Mouse (Mus musculus) kidney, adult 2 months (tissue): ENCODE data around the gene Tspyl2. TPM values are rescaled to one million over a fixed set of nuclear protein-coding genes. Genes with fewer than 3 reads are reported as not detected.
"Not testable (repeated sequence)": the region's sequence is repeated elsewhere in the genome, so short reads cannot be mapped to it uniquely, and the experiment has no call there.

Source experiments
- DNase-seq: peaks from one replicate; pipeline ENCODE4 v3.0.0; 2021
- H3K27ac ChIP-seq: fragments of 200-500 bp; 2 replicates; pipeline ENCODE4 v1.5.1; 2012; ENCODE audit warnings: low read depth, low read length, control low read depth, inconsistent platforms; ENCODE audit not compliant: insufficient read depth
- H3K27me3 ChIP-seq: fragments of 200-500 bp; replicated peaks from 2 replicates; pipeline ENCODE4 v1.6.1; 2012; ENCODE audit warnings: mild to moderate bottlenecking, moderate library complexity, low read length, inconsistent platforms; ENCODE audit not compliant: control insufficient read depth, insufficient read depth
- H3K36me3 ChIP-seq: fragments of 200-500 bp; 2 replicates; pipeline ENCODE4 v1.6.1; 2012; ENCODE audit warnings: mild to moderate bottlenecking, moderate library complexity, low read length, inconsistent platforms; ENCODE audit not compliant: control insufficient read depth, insufficient read depth
- H3K4me1 ChIP-seq: fragments of 200-500 bp; 2 replicates; pipeline ENCODE4 v1.6.1; 2011; ENCODE audit warnings: low read length; ENCODE audit not compliant: control insufficient read depth, insufficient read depth
- H3K4me3 ChIP-seq: fragments of 200-500 bp; 2 replicates; pipeline ENCODE4 v1.5.1; 2011; ENCODE audit warnings: mild to moderate bottlenecking, low read depth, low read length, control low read depth; ENCODE audit not compliant: insufficient read depth
- CTCF ChIP-seq: fragments of 200-500 bp; conservative IDR thresholded peaks from 2 replicates; pipeline ENCODE4 v1.5.1; 2011; ENCODE audit warnings: low read depth, mild to moderate bottlenecking, control low read depth, low read length, moderate library complexity, mixed read lengths; ENCODE audit not compliant: insufficient read depth, insufficient read length
- POLR2A ChIP-seq: fragments of 200-500 bp; IDR thresholded peaks from one replicate; pipeline ENCODE4 v1.6.1; 2011; ENCODE audit warnings: low read depth, low read length, control low read depth
- WGBS: fragments of 180-500 bp; shearing (Covaris S2); methylation state at CpG from one replicate; pipeline ENCODE4 v1.1.7; 2018; 5-methylcytosine and 5-hydroxymethylcytosine counted together
- polyA plus RNA-seq: library from polyadenylated mRNA; depleted of rRNA; stranded (reverse); fragments of >200 nt; gene quantifications from 2 replicates; pipeline ENCODE4 v1.2.3, GENCODE M21; 2012; rRNA removed

The Tspyl2 gene
- polyA plus RNA-seq, 1 experiment: 16.5 TPM

GRCm38 (mm10) chrX:152323584-152323983 lies 18.6 kb downstream of the Tspyl2 start:
- 100% methylated on average over 1 of the region's 1 CpGs for WGBS
- no peak for TF ChIP-seq POLR2A
- TF ChIP-seq CTCF: no peak
- Histone ChIP-seq H3K4me1 (no peaks in the 10 kb centered on the region), H3K27me3 (no peaks in the 10 kb centered on the region), H3K36me3 (no peaks in the 10 kb centered on the region), H3K27ac (no peak overlapping the region), H3K4me3 (no peak overlapping the region)
- no peak for DNase-seq

DNA sequence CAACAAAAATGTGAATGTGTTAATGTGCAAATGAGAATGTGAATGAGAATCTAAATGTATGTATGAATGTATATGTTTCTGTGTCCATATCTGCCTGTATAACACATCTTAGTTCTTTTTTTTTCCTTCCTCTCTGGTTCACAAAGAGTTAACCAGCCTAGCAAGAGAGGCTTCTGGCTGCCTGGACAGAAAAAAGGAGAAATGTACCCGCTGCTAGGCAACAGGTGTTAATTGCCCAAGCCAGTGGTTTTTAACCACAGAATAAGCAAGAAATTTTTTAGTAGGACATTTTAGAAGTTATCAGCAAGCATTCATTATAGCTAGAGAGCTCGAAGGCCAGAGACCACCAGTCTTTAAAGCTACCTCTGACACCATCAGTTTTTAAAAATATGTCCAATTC lies 19.4 kb downstream of the Tspyl2 start:
- WGBS: 56% methylated on average over 2 of the region's 2 CpGs
- no peaks in the 10 kb centered on the region for H3K27me3 ChIP-seq
- DNase-seq: no peak

GRCm38 (mm10) chrX:152320535-152320934 lies 21.7 kb downstream of the Tspyl2 start:
- TF ChIP-seq POLR2A (no peak), CTCF (no peak)
- no peaks in the 10 kb centered on the region for H3K27me3 ChIP-seq
- 86% methylated on average over 4 of the region's 4 CpGs for WGBS
- H3K4me1 ChIP-seq: no peaks in the 10 kb centered on the region
- DNase-seq: no peak
- no peaks in the 10 kb centered on the region for H3K36me3 ChIP-seq
- no peak overlapping the region for H3K27ac ChIP-seq
- H3K4me3 ChIP-seq: no peak overlapping the region

More for the DNA sequence above, 19.4 kb downstream of the Tspyl2 start:
- no peaks in the 10 kb centered on the region for H3K36me3 ChIP-seq
- H3K27ac ChIP-seq: no peak overlapping the region
- H3K4me3 ChIP-seq: no peak overlapping the region
- H3K4me1 ChIP-seq: no peaks in the 10 kb centered on the region
- no peak for TF ChIP-seq POLR2A
- no peak for TF ChIP-seq CTCF

- no peaks in the 10 kb centered on the region for H3K27me3 ChIP-seq
Measured at GRCm38 (mm10) chrX:152307942-152308341, 34.3 kb downstream of the Tspyl2 start.

DNA sequence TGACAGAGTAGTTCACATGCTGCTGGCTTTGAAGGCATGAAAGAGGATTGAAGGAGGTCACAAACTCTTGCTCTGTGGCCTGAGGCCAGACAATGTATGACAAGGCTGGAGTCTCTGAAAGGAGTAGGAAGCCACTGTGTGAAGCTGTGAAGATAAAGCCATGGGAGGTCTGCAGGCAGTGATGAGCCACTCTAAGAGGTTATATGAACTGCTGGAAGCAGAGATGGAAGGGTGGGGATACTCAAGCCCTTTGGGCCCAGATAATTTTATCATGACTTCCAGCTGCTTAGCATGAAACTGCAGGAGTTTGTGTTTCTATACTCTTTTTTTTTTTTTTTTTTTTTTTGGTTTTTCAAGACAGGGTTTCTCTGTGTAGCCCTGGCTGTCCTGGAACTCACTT lies 34.9 kb downstream of the Tspyl2 start:
- H3K4me3 ChIP-seq: no peak overlapping the region
- DNase-seq: no peak
- H3K27me3 ChIP-seq: no peaks in the 10 kb centered on the region
- no peaks in the 10 kb centered on the region for H3K36me3 ChIP-seq
- no peak for TF ChIP-seq CTCF
- no peaks in the 10 kb centered on the region for H3K4me1 ChIP-seq
- H3K27ac ChIP-seq: no peak overlapping the region

More at GRCm38 (mm10) chrX:152307942-152308341, 34.3 kb downstream of the Tspyl2 start:
- peak; percentile 6 for DNase-seq
- TF ChIP-seq POLR2A (no peak), CTCF (peak; percentile 35; the same call in 1 of the 2 replicates)
- Histone ChIP-seq H3K36me3 (no peaks in the 10 kb centered on the region), H3K27ac (no peak overlapping the region), H3K4me3 (no peak overlapping the region), H3K4me1 (no peaks in the 10 kb centered on the region)
- WGBS: 54% methylated on average over 2 of the region's 2 CpGs

DNA sequence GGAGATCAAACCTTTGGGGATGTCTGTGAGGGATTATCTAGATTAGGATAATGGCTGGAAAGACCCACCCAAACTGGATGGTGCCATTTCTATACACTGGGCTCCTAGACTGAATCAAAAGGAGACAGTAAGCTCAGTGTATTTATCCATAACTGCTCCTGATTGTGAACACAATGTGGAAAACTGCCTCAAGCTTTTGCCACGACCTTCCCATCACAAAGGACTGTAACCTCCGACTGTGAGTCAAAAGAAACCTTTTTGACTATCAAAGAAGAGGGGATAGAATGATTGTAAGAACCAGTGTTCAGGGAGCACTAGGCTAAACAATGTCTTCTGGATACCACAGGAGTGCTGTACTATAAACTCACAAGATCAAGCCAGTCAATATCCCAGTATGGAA lies 36.0 kb downstream of the Tspyl2 start:
- H3K27me3 ChIP-seq: no peaks in the 10 kb centered on the region
- H3K4me3 ChIP-seq: no peak overlapping the region
- no peak for DNase-seq
- no peaks in the 10 kb centered on the region for H3K4me1 ChIP-seq
- WGBS: 98% methylated on average over 2 of the region's 2 CpGs
- no peak overlapping the region for H3K27ac ChIP-seq
- TF ChIP-seq CTCF (no peak), POLR2A (no peak)
- H3K36me3 ChIP-seq: no peaks in the 10 kb centered on the region

GRCm38 (mm10) chrX:152287026-152287425 lies 55.2 kb downstream of the Tspyl2 start:
- DNase-seq, H3K4me3 ChIP-seq, H3K27me3 ChIP-seq, H3K4me1 ChIP-seq, H3K36me3 ChIP-seq, H3K27ac ChIP-seq: not testable (repeated sequence)
- 63% methylated on average over 1 of the region's 1 CpGs for WGBS

Other genes with a start within 250 kb of the Tspyl2 start
- gene Iqsec2, start 198.2 kb downstream of the Tspyl2 start, polyA plus RNA-seq: 80.1 and 89.8 TPM in 2 replicates
- 41.7 and 42.6 TPM in 2 replicates for gene Kdm5c, start 109.4 kb downstream of the Tspyl2 start, polyA plus RNA-seq
- 7.1 and 8.4 TPM in 2 replicates for gene Kantr, start 14.9 kb downstream of the Tspyl2 start, polyA plus RNA-seq
- gene Gpr173, start 26.3 kb upstream of the Tspyl2 start, polyA plus RNA-seq: 2.2 TPM in 2 replicates
- gene Cldn34a, start 220.9 kb upstream of the Tspyl2 start, polyA plus RNA-seq: not detected in 2 replicates